Mouse (Mus musculus) lung, postnatal 0 days (tissue): Measurements from ENCODE around the gene Ntpcr.

ENCODE experiments used
- CTCF ChIP-seq: IDR thresholded peaks from 2 replicates; pipeline ENCODE4 v1.5.1; 2016; ENCODE audit warnings: antibody characterized with exemption, mild to moderate bottlenecking
- EP300 ChIP-seq: IDR thresholded peaks from 2 replicates; pipeline ENCODE4 v1.6.1; 2016; ENCODE audit warnings: antibody characterized with exemption, mild to moderate bottlenecking, control low read depth

GRCm38 (mm10) chr8:125690166-125690915, 39.4 kb upstream of the Ntpcr start:
- TF ChIP-seq CTCF: no peak
- no peak for TF ChIP-seq EP300
